Mouse (Mus musculus): ENCODE results near the gene Tent4a.

DNA sequence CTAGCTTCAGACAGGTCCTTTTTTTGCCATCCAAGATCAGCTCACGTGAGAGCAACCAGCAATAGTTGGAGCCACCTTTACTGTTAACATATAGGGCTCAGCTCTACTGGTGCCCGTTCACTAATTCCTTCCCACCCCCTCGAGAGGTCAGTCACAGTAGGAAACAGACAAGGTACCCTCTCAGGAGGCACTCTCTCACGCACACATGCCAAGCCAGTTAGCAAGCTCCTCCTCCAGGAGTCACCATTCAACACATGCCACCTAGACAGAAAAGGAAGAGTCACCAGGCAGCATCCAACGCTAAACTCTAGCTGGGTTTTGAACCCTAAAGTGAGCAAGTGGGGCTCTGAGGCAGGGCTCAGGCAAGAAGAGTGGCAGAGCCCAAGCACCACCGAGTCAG is 3.0 kb downstream of the Tent4a start:
- TF ChIP-seq NANOG (IDR thresholded peaks at IDR 0.05; ENCODE audit: borderline replicate concordance, low read length) = no peak
- TF ChIP-seq CTCF (conservative IDR thresholded peaks at IDR 0.05; ENCODE audit: low read length) = no peak
- no peak for TF ChIP-seq POU5F1 (IDR thresholded peaks at IDR 0.05; ENCODE audit: borderline replicate concordance, low read length)
